Mouse (Mus musculus): ENCODE data around the gene Sdk2. TPM values are rescaled to one million over a fixed set of nuclear protein-coding genes. Genes with fewer than 3 reads are reported as not detected.

Gene Sdk2
- 0.66 and 0.93 TPM in 2 replicates for polyA plus RNA-seq (2015; fragmentation: Nextera tagmentation; extraction: Ambion mirVana)

DNA sequence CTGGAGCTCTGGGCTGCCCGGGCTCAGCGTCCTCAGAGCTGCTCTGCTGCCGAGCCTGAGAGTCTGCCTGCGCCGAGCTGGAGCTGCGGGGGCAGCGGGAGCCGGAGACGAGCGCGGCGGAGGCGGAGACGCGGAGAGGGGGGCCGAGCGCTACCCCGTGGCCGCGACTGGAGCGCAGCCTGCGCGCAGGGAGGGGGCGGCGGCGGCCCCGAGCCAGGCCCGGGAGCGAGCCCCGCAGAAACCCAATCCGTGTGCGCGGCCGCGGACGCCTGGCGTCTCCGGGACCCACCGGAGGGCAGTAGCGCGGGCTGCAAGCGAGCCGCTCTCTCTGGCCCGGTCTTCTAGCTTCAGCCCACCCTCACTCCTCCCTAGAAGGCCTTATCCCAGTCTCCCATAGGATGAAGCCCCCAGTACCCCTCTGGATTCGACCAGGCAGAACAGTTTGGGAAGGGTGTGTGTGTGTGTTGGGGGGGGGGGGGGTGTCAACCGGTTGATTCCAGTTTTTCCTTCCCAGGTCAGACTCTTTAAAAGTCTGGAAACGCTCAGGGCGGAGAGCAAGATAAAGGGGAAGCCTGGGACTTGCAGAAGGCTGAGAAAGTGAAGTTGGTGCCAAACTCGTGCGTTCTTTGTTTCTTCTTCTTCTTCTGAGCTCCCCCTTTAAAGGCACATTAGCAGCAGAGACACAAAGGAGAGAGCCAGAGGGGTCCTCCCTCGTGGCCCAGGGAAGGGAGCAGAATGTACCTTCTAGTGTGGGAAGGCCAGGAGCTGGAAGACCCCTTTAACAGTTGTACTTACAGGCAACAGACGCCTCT lies at the start of gene Sdk2:
Gene Sdk2, minus strand, starts transcription at position 96 of the 812 bp plus-strand sequence.
- H3K27me3 ChIP-seq (replicated peaks; ENCODE audit: insufficient read depth, low read length) = peaks cover 21% of the 10 kb centered on the region; the same call in 1 of the 2 replicates
- TF ChIP-seq EP300 (IDR thresholded peaks at IDR 0.05) (no peak), CTCF (IDR thresholded peaks at IDR 0.05) (peak; percentile 32)
- ATAC-seq = peak; percentile 68
- no peaks in the 10 kb centered on the region for H3K9me3 ChIP-seq (ENCODE audit: low read length)
- DNase-seq (ENCODE audit: low spot score) = peak; percentile 51
- no peaks in the 10 kb centered on the region for H3K4me1 ChIP-seq (ENCODE audit: insufficient read depth, low read depth, low read length)
- H3K27ac ChIP-seq (ENCODE audit: low read length) = no peak within 1 kb of the TSS
- no peak within 1 kb of the TSS for H3K9ac ChIP-seq (replicated peaks; ENCODE audit: low read depth)
- WGBS = 3% methylated on average over 37 of the region's 52 CpGs
- no peaks in the 10 kb centered on the region for H3K36me3 ChIP-seq (ENCODE audit: insufficient read depth, low read length)
- H3K4me3 ChIP-seq (ENCODE audit: low read depth, low read length) = peak within 1 kb of the TSS; percentile 47
- peak within 1 kb of the TSS; percentile 83 for H3K4me2 ChIP-seq (replicated peaks; ENCODE audit: low read depth, low read length)

DNA sequence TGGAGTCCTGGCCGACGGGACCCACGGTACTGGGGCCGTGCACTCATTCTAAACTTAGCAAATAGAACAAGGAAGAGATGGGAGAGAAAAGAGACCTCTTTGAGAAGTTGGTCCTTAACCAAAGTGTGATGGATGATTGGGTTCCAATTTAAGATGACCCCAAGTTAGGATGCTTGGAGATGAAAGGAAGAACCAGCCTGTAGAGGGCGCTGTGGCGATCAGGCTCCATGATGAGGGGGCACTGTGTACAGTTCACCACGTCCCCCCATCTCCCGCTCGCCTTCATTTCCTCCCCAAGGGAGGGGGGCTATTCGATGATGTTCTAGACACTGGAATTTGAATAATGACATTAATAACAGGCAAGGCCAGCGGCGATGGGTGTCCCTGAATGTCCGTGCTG lies 48.2 kb upstream of the Sdk2 start:
- no peak overlapping the region for H3K4me2 ChIP-seq (replicated peaks; ENCODE audit: low read depth, low read length)
- 73% methylated on average over 13 of the region's 13 CpGs for WGBS
- H3K27ac ChIP-seq (ENCODE audit: low read length) = no peak overlapping the region
- H3K9me3 ChIP-seq (ENCODE audit: low read length) = no peaks in the 10 kb centered on the region
- TF ChIP-seq EP300 (IDR thresholded peaks at IDR 0.05) (no peak), CTCF (IDR thresholded peaks at IDR 0.05) (0 out of 2 replicates have a peak, but pooled peaks have one; percentile 1)
- H3K36me3 ChIP-seq (ENCODE audit: insufficient read depth, low read length) = no peaks in the 10 kb centered on the region
- ATAC-seq (no peak), DNase-seq (ENCODE audit: low spot score) (no peak)
- no peaks in the 10 kb centered on the region for H3K27me3 ChIP-seq (replicated peaks; ENCODE audit: insufficient read depth, low read length)
- no peak overlapping the region for H3K4me3 ChIP-seq (ENCODE audit: low read depth, low read length)
- H3K9ac ChIP-seq (replicated peaks; ENCODE audit: low read depth) = no peak overlapping the region
- H3K4me1 ChIP-seq (ENCODE audit: insufficient read depth, low read depth, low read length) = no peaks in the 10 kb centered on the region

DNA sequence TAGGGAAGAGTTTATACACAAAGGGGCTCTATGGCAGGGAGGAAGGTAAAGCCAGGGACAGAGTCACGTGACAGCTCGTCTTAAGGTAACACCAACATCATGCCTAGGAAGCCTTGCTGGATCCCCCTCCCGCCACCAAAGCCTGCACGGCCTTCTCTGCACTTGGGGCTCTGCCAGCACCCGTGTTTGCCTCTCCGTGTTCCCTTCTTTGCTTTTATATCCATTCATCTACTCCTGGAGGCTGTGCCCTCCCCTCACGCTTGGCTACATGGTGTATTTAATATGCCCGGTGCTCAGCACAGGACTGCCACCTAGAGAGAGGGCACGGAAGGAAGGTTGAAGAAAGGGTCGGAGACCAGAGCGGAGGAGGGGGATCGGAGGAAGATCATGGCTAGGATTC lies 47.8 kb upstream of the Sdk2 start:
- DNase-seq (ENCODE audit: low spot score) (no peak), ATAC-seq (no peak)
- H3K4me3 ChIP-seq (ENCODE audit: low read depth, low read length) = no peak overlapping the region
- no peaks in the 10 kb centered on the region for H3K27me3 ChIP-seq (replicated peaks; ENCODE audit: insufficient read depth, low read length)
- H3K9me3 ChIP-seq (ENCODE audit: low read length) = no peaks in the 10 kb centered on the region
- no peaks in the 10 kb centered on the region for H3K36me3 ChIP-seq (ENCODE audit: insufficient read depth, low read length)
- TF ChIP-seq CTCF (IDR thresholded peaks at IDR 0.05) (no peak), EP300 (IDR thresholded peaks at IDR 0.05) (no peak)
- H3K4me2 ChIP-seq (replicated peaks; ENCODE audit: low read depth, low read length) = no peak overlapping the region
- H3K27ac ChIP-seq (ENCODE audit: low read length) = no peak overlapping the region
- H3K4me1 ChIP-seq (ENCODE audit: insufficient read depth, low read depth, low read length) = no peaks in the 10 kb centered on the region
- H3K9ac ChIP-seq (replicated peaks; ENCODE audit: low read depth) = no peak overlapping the region
- WGBS = 62% methylated on average over 12 of the region's 12 CpGs

DNA sequence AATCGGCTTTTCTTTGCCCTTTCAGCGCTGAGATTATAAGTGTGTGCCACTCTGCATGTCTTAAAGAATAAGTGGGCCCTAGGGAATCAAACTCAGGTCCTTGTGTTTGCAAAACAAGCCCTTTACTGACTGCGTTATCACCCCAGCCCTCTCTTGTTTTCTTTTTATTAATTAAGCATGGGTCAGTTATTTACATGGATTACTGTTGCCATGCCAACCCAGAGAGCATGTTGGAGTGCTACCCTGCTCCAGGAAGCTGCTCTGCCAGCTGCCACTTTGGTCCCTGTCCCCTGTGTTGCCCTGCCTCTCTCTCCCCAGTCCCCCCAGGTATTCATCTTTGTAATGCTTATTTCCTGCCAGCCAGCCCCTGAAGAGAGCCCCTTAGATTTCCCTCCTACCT lies 44.0 kb upstream of the Sdk2 start:
- WGBS = 67% methylated on average over 3 of the region's 3 CpGs
- no peak for ATAC-seq
- Histone ChIP-seq H3K9ac (replicated peaks; ENCODE audit: low read depth) (no peak overlapping the region), H3K36me3 (ENCODE audit: insufficient read depth, low read length) (no peaks in the 10 kb centered on the region), H3K4me2 (replicated peaks; ENCODE audit: low read depth, low read length) (no peak overlapping the region), H3K9me3 (ENCODE audit: low read length) (no peaks in the 10 kb centered on the region), H3K4me3 (ENCODE audit: low read depth, low read length) (no peak overlapping the region), H3K4me1 (ENCODE audit: insufficient read depth, low read depth, low read length) (no peaks in the 10 kb centered on the region), H3K27me3 (replicated peaks; ENCODE audit: insufficient read depth, low read length) (no peaks in the 10 kb centered on the region), H3K27ac (ENCODE audit: low read length) (no peak overlapping the region)
- no peak for DNase-seq (ENCODE audit: low spot score)
- TF ChIP-seq CTCF (IDR thresholded peaks at IDR 0.05) (no peak), EP300 (IDR thresholded peaks at IDR 0.05) (no peak)

DNA sequence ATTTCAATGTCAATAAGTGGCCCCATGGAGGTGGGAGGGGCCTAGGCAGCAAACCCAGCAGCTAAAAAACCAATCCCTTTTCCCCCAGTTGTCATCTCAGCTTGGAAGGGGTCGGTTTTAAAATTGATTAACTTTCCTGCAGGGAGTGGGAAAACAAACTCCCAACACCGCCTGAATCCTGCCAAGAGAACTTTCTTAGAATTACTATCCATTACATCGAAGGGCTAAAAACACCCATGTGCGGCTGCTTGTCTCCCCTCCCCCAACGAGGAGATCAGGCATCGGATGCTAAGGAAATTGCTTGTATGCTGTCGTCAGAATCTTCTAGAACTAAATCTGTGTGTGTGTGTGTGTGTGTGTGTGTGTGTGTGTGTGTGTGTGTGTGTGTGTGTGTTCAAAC lies 26.8 kb upstream of the Sdk2 start:
- H3K4me3 ChIP-seq (ENCODE audit: low read depth, low read length) = no peak overlapping the region
- WGBS = 48% methylated on average over 7 of the region's 7 CpGs
- no peaks in the 10 kb centered on the region for H3K9me3 ChIP-seq (ENCODE audit: low read length)
- H3K4me2 ChIP-seq (replicated peaks; ENCODE audit: low read depth, low read length) = no peak overlapping the region
- TF ChIP-seq CTCF (IDR thresholded peaks at IDR 0.05) (no peak), EP300 (IDR thresholded peaks at IDR 0.05) (no peak)
- H3K9ac ChIP-seq (replicated peaks; ENCODE audit: low read depth) = no peak overlapping the region
- no peaks in the 10 kb centered on the region for H3K36me3 ChIP-seq (ENCODE audit: insufficient read depth, low read length)
- DNase-seq (ENCODE audit: low spot score) (no peak), ATAC-seq (no peak)
- H3K4me1 ChIP-seq (ENCODE audit: insufficient read depth, low read depth, low read length) = no peaks in the 10 kb centered on the region
- H3K27me3 ChIP-seq (replicated peaks; ENCODE audit: insufficient read depth, low read length) = no peaks in the 10 kb centered on the region
- H3K27ac ChIP-seq (ENCODE audit: low read length) = no peak overlapping the region

DNA sequence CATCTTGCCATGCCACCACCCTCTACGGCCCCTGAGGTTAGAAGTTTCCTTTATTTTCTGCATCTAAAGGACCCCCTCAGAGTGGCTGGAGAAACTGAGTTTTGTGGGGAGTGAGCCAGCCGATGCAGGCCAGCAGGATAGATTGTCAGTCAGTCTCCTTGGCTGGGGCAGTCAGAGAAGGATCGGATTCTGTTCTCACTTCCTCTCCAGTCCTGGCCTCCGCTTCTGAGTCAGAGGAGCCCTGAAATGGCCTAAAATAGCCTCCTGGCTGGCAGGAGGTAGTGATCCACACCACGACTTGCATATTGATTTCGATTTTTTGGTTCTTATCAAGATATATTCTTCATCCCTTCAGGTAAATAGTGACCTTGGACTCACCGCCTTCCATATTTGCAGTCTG lies 26.3 kb upstream of the Sdk2 start:
- Histone ChIP-seq H3K36me3 (ENCODE audit: insufficient read depth, low read length) (no peaks in the 10 kb centered on the region), H3K9ac (replicated peaks; ENCODE audit: low read depth) (no peak overlapping the region), H3K4me1 (ENCODE audit: insufficient read depth, low read depth, low read length) (no peaks in the 10 kb centered on the region), H3K27ac (ENCODE audit: low read length) (no peak overlapping the region), H3K9me3 (ENCODE audit: low read length) (no peaks in the 10 kb centered on the region), H3K4me3 (ENCODE audit: low read depth, low read length) (no peak overlapping the region), H3K27me3 (replicated peaks; ENCODE audit: insufficient read depth, low read length) (no peaks in the 10 kb centered on the region), H3K4me2 (replicated peaks; ENCODE audit: low read depth, low read length) (no peak overlapping the region)
- WGBS = 51% methylated on average over 7 of the region's 7 CpGs
- TF ChIP-seq EP300 (IDR thresholded peaks at IDR 0.05) (no peak), CTCF (IDR thresholded peaks at IDR 0.05) (no peak)
- DNase-seq (ENCODE audit: low spot score) = no peak
- ATAC-seq = no peak
